Mouse (Mus musculus) C2C12 (cell line): ENCODE results near the gene Paqr7. TPM values are rescaled to one million over a fixed set of nuclear protein-coding genes. Genes with fewer than 3 reads are reported as not detected.

Experiments used
- H3K27me3 ChIP-seq: one replicate; pipeline ENCODE4 v1.6.1; 2011; ENCODE audit not compliant: control insufficient read depth, insufficient read depth, insufficient read length
- H3K36me3 ChIP-seq: one replicate; pipeline ENCODE4 v1.6.1; 2011; ENCODE audit not compliant: control insufficient read depth, insufficient read depth
- H3K4me3 ChIP-seq: one replicate; pipeline ENCODE4 v1.5.1; 2011; ENCODE audit warnings: mild to moderate bottlenecking, control low read depth; ENCODE audit not compliant: poor library complexity, insufficient read depth, severe bottlenecking
- H3K79me2 ChIP-seq: one replicate; pipeline ENCODE4 v1.6.1; 2011; ENCODE audit not compliant: control insufficient read depth, insufficient read depth
- H3K79me3 ChIP-seq: one replicate; pipeline ENCODE4 v1.6.1; 2011; ENCODE audit warnings: low read depth, control low read depth
- H3ac ChIP-seq: one replicate; pipeline ENCODE3; 2011; ENCODE audit warnings: low read depth; ENCODE audit not compliant: control insufficient read depth, insufficient read length
- CEBPB ChIP-seq: IDR thresholded peaks from one replicate; pipeline ENCODE4 v1.6.1; 2011; ENCODE audit warnings: low read depth, mild to moderate bottlenecking, control low read depth, moderate library complexity
- CTCF ChIP-seq: IDR thresholded peaks from one replicate; pipeline ENCODE4 v1.5.1; 2011; ENCODE audit not compliant: control insufficient read depth, insufficient read depth, insufficient read length
- FOSL1 ChIP-seq: IDR thresholded peaks from one replicate; pipeline ENCODE4 v1.8.0; 2011; ENCODE audit warnings: mild to moderate bottlenecking, low read length; ENCODE audit not compliant: poor library complexity, insufficient read depth, severe bottlenecking
- MAX ChIP-seq: IDR thresholded peaks from one replicate; pipeline ENCODE4 v1.6.1; 2011; ENCODE audit warnings: mild to moderate bottlenecking, control low read depth
- MYOD1 ChIP-seq: IDR thresholded peaks from one replicate; pipeline ENCODE4 v1.6.1; 2011; ENCODE audit warnings: low read depth; ENCODE audit not compliant: control insufficient read depth, insufficient read length
- MYOG ChIP-seq: IDR thresholded peaks from one replicate; pipeline ENCODE4 v1.6.1; 2011; ENCODE audit not compliant: control insufficient read depth, insufficient read length; ENCODE audit errors: extremely low read depth
- USF1 ChIP-seq: IDR thresholded peaks from one replicate; pipeline ENCODE4 v1.6.1; 2011; ENCODE audit warnings: low read depth, mild to moderate bottlenecking, control low read depth, moderate library complexity
- polyA plus RNA-seq: library from polyadenylated mRNA; unstranded; fragments of >200 nt; fragmentation: generic; extraction: Trizol; gene quantifications from one replicate; pipeline ENCODE4 v1.2.1, GENCODE M21; 2012; ENCODE audit warnings: missing spikeins

The Paqr7 gene
- polyA plus RNA-seq, 1 experiment, result 5.1 TPM

DNA sequence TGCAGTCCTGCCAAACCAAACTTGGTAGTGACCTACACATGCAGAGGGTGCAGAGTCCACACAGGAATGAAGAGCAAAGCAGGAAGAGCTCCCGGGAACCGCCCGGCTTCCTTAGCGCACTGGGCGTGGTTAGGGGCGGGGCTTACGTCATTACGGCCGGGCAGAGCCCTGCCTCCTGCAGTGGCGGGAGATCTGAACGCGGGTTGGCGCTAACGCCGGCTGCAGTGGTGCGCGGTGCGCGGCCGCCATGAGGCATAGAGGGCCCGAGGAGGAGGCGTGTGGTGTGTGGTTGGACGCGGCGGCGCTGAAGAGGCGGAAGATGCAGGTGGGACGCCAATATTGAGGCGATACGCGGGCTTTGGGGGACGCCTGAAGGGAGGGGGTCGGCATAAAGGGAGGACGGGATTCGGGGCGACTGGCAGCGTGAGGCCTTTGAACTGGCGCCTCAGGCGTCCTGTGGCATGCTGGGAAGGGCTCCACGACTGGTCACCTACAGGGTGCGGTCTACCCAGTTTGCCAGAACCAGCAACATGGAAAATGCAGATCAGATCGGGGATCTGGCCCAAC lies 14.4 kb downstream of the Paqr7 start, which contains the start of gene Aunip:
Gene Aunip, plus strand, starts transcription at position 155 of the 567 bp plus-strand sequence.
- TF ChIP-seq MAX (peak; percentile 2), MYOG (no peak), USF1 (no peak), FOSL1 (no peak), CEBPB (no peak), CTCF (no peak), MYOD1 (no peak)
- peak within 1 kb of the TSS; percentile 43 for H3K4me3 ChIP-seq

DNA sequence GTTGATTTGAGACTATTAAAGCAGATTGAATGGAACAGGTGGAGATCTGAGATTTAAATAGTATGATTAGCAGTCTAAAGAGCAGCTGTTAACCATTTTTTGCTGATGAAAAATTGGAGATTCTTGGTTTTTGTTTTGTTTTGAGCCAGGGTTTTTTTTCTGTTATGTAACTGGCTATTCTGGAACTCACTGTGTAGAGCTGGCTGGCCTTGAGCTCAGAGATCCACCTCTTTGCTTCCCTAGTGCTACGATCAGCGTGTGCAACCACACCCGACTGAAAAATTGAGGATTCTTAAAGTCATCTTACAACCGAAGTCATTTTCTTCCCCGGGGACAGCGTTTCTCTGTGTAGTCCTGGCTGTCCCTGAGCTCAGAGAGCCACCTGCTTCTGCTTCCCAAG lies 15.2 kb downstream of the Paqr7 start:
- peak overlapping the region; percentile 37 for H3ac ChIP-seq
- no peaks in the 10 kb centered on the region for H3K27me3 ChIP-seq
- peaks cover 6% of the 10 kb centered on the region for H3K36me3 ChIP-seq
- peaks cover 52% of the 10 kb centered on the region for H3K79me2 ChIP-seq
- peak overlapping the region; percentile 43 for H3K4me3 ChIP-seq
- peak; percentile 31 for TF ChIP-seq MYOD1
- TF ChIP-seq USF1, result no peak
- TF ChIP-seq MYOG, result no peak
- TF ChIP-seq CTCF, result no peak
- peaks cover 26% of the 10 kb centered on the region for H3K79me3 ChIP-seq

More for the DNA sequence above, 14.4 kb downstream of the Paqr7 start, which contains the start of gene Aunip:
- H3ac ChIP-seq, result peak within 1 kb of the TSS; percentile 86
- no peaks in the 10 kb centered on the region for H3K27me3 ChIP-seq
- peaks cover 26% of the 10 kb centered on the region for H3K79me3 ChIP-seq
- peaks cover 6% of the 10 kb centered on the region for H3K36me3 ChIP-seq
- H3K79me2 ChIP-seq, result peaks cover 44% of the 10 kb centered on the region

DNA sequence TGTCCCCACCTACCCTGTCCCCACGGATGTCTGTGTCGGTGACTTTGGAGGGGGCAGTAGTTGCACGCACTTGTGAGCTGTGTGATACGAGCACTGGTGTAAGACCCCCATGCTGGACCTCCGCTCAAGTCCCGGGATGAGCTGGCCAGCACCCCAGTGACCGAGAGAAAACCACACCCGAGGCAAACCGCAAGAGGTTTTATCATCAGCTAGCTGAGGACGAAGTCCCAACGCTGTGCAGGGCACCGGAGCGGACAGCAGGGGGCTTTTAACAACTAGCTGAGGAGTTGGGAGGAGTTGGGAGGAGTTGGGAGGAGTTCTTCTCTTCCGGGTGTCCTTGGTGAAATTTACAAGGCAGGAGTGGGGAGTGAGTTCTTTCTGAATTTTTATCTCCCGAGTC lies 16.3 kb downstream of the Paqr7 start:
- peaks cover 63% of the 10 kb centered on the region for H3K79me2 ChIP-seq
- peaks cover 7% of the 10 kb centered on the region for H3K36me3 ChIP-seq
- no peak overlapping the region for H3K4me3 ChIP-seq
- no peak overlapping the region for H3ac ChIP-seq
- TF ChIP-seq FOSL1, result no peak
- no peak for TF ChIP-seq USF1
- no peak for TF ChIP-seq MAX
- no peak for TF ChIP-seq CEBPB
- TF ChIP-seq CTCF, result no peak
- no peak for TF ChIP-seq MYOD1
- no peak for TF ChIP-seq MYOG
- H3K79me3 ChIP-seq, result peaks cover 35% of the 10 kb centered on the region
- H3K27me3 ChIP-seq, result no peaks in the 10 kb centered on the region

DNA sequence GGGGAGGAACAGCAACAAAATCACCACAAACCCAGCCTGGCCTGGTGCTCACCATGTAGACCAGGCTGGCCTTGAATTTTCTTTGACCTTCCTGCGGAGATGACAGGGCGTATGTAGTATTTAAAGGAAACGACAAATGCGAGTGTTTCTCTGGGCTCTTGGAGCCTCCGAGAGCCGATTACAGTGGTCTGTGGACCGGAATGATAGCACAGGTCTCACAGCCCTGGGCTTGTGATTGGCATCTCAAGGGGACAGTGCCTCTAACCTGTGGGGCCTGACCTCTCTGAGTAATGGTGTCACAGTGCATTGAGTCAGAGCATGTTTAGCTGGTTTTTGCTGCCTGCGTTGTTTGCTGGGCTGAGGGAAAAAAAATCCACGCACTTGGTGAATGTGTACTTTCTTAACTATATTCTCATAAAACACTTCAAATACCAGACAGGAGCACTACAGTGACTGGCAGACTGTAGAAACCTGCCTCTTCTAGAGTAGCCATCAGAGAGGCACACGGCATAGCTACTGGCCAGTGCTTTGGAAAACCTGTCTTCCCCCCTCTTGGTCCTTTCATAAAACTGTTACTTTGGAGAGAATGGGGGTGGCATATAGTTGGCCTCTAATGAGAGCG lies 17.9 kb downstream of the Paqr7 start:
- peaks cover 45% of the 10 kb centered on the region for H3K79me3 ChIP-seq
- H3K4me3 ChIP-seq, result no peak overlapping the region
- peaks cover 13% of the 10 kb centered on the region for H3K36me3 ChIP-seq
- H3ac ChIP-seq, result no peak overlapping the region
- H3K27me3 ChIP-seq, result no peaks in the 10 kb centered on the region
- TF ChIP-seq MYOG (no peak), CTCF (no peak), FOSL1 (no peak), MYOD1 (no peak), MAX (no peak), CEBPB (no peak), USF1 (no peak)
- H3K79me2 ChIP-seq, result peaks cover 78% of the 10 kb centered on the region

DNA sequence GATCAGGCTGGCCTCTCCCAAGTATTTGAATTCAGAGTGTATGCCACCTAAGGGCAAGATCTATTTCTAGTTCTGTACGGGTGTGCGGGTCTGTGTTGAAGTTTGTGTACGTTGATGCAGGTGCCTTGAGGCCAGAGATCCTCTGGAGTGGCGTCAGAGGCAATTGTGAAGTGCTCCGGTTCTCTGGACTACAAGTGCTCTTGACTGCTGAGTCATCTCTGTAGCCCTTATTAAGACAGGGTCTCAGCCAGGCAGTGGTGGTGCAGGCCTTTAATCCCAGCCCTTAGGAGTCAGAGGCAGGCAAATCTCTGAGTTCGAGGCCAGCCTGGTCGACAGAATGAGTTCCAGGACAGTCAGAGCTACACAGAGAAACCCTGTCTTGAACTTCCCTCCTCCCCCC lies 19.1 kb downstream of the Paqr7 start:
- peaks cover 90% of the 10 kb centered on the region for H3K79me2 ChIP-seq
- no peak for TF ChIP-seq MYOG
- no peak for TF ChIP-seq MYOD1
- no peak for TF ChIP-seq CEBPB
- TF ChIP-seq MAX, result no peak
- no peak for TF ChIP-seq CTCF
- TF ChIP-seq FOSL1, result no peak
- H3K27me3 ChIP-seq, result no peaks in the 10 kb centered on the region
- peaks cover 19% of the 10 kb centered on the region for H3K36me3 ChIP-seq
- peaks cover 48% of the 10 kb centered on the region for H3K79me3 ChIP-seq
- H3ac ChIP-seq, result no peak overlapping the region
- no peak overlapping the region for H3K4me3 ChIP-seq
